Mouse (Mus musculus): Measurements from ENCODE around the gene Shisal2a. TPM values are rescaled to one million over a fixed set of nuclear protein-coding genes. Genes with fewer than 3 reads are reported as not detected.

The Shisal2a gene
- polyA plus RNA-seq, 1 experiment from 2014 or later: 2.4 TPM

DNA sequence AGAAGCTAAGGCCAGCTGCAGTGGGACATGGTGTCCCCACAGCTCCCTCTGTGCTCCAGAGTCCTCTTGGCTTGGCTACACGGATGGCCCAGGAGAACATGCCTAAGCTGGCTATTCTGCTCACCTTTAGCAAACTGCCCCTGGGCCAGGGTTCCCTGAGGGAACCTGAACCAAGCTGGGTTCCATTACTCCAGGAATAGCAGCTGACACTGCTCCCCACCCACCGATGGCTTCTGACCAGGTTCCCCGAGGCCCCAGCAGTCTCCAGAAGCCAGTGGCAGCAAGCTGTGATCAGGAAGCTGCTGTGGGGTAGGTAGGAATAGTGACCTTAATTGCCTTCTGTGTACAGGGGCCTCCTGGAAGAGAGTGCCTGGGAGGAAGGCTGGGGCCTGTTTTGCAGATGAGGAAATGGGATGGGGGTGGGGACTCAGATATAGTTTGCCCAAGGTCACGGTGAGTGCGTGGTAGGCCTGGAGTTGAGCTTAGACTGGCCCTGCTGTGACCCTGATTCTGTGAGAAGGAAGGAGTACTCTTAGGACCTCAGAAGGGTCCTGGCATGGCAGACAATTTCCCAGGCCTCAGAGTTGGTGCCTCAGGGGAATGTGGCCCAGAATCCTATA, 34.8 kb downstream of the Shisal2a start:
- Histone ChIP-seq H3K4me3 (no peak overlapping the region), H3K4me1 (replicated peaks) (peaks cover 69% of the 10 kb centered on the region), H3K9me3 (no peaks in the 10 kb centered on the region), H3K27ac (peak overlapping the region; percentile 77), H3K36me3 (no peaks in the 10 kb centered on the region), H3K27me3 (ENCODE audit: insufficient read depth, poor library complexity, severe bottlenecking) (no peaks in the 10 kb centered on the region)
- DNase-seq (ENCODE audit: low spot score): no peak
- 57% methylated on average over 5 of the region's 5 CpGs for WGBS

DNA sequence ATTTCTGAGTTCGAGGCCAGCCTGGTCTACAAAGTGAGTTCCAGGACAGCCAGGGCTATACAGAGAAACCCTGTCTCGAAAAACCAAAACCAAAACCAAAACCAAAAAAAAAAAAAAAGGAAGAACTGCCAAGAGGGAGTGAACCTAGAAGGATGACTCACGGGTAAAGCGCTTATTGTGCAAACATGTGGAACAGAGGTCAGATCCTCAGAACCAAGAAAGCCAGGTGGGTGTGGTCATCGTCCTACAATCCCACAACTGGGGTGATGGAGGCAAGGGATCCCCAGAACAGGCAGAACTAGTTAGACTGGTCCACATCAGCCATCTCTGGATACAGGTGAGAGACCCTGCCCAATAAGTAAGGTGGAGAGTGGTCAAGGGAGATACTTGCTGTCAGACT, 36.0 kb downstream of the Shisal2a start:
- no peaks in the 10 kb centered on the region for H3K27me3 ChIP-seq (ENCODE audit: insufficient read depth, poor library complexity, severe bottlenecking)
- 90% methylated on average over 5 of the region's 5 CpGs for WGBS
- no peak overlapping the region for H3K4me3 ChIP-seq
- H3K27ac ChIP-seq: 0 out of 2 replicates have a peak overlapping the region, but pooled peaks have one; percentile 64
- no peak for DNase-seq (ENCODE audit: low spot score)
- no peaks in the 10 kb centered on the region for H3K9me3 ChIP-seq
- H3K4me1 ChIP-seq (replicated peaks): peaks cover 69% of the 10 kb centered on the region
- H3K36me3 ChIP-seq: no peaks in the 10 kb centered on the region

DNA sequence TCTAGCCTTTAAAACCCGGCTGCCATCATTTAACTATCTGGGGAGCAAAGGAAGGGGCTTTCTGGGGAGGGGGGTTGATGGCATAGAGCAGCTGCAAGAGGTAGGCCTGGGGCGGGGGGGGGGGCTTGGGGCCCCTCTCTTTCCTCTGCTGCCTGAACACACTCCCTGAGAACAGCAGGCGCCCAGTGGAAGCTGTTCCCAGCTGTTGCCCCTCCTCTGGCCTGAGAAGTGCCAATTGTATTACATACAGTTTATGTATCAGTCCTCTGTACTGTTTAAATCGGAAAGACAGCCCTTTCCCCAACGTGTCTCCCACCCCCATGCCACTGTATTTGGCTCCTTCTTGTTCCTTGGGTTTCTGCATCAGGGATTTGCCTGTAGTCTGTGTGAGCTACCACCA, 37.3 kb downstream of the Shisal2a start:
- no peaks in the 10 kb centered on the region for H3K27me3 ChIP-seq (ENCODE audit: insufficient read depth, poor library complexity, severe bottlenecking)
- no peaks in the 10 kb centered on the region for H3K36me3 ChIP-seq
- H3K27ac ChIP-seq: peak overlapping the region; percentile 82
- no peaks in the 10 kb centered on the region for H3K9me3 ChIP-seq
- no peak for DNase-seq (ENCODE audit: low spot score)
- 20% methylated on average over 5 of the region's 5 CpGs for WGBS
- H3K4me1 ChIP-seq (replicated peaks): peaks cover 61% of the 10 kb centered on the region
- no peak overlapping the region for H3K4me3 ChIP-seq

DNA sequence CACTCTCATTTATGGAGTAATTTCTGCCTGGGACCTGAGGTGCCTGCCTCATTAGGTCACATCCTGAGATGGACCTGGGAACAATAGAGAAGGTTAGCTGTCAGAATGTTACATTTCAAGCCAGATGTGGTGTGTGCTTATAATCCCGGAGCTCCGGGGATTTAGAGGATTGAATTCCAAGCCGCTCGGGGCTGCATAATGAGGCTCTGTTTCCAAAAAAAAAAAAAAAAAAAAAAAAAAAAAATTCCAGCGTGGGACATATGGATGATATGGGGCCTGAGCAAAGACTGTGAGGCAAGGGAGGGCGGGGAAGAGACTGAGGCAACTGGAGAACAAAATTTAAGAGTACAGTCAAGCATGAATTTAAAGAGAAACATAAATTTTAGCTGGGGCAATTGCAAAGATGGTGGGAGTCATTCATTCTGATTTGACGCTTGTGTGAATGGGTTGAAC, 38.5 kb downstream of the Shisal2a start:
- Histone ChIP-seq H3K27me3 (ENCODE audit: insufficient read depth, poor library complexity, severe bottlenecking) (no peaks in the 10 kb centered on the region), H3K27ac (peak overlapping the region; percentile 82), H3K36me3 (peaks cover 11% of the 10 kb centered on the region), H3K4me3 (no peak overlapping the region), H3K4me1 (replicated peaks) (peaks cover 50% of the 10 kb centered on the region), H3K9me3 (no peaks in the 10 kb centered on the region)
- DNase-seq (ENCODE audit: low spot score): no peak
- 17% methylated on average over 7 of the region's 7 CpGs for WGBS

DNA sequence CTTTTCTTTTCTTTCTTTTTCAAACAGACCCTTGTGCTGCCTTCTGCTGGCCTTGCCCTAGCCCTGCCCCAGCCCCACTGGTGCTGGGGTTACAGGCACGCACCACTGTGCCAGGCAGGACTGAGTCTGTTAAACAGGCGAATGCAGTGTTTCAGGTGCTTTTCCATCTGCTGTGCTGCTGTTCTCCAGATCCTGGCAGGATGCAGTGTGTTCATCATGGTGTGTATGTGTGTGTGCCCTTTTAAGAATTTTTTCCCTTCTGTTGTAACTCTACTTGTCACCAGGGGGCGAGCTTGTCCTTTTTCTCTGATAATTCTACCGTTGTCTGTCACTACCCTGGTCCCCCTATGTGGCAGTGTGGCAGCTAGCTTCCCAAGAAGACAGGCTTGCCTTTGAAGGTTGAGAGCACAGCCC, 43.9 kb downstream of the Shisal2a start:
- peaks cover 27% of the 10 kb centered on the region for H3K4me1 ChIP-seq (replicated peaks)
- no peaks in the 10 kb centered on the region for H3K27me3 ChIP-seq (ENCODE audit: insufficient read depth, poor library complexity, severe bottlenecking)
- H3K9me3 ChIP-seq: no peaks in the 10 kb centered on the region
- peak; percentile 73 for DNase-seq (ENCODE audit: low spot score)
- peak overlapping the region; percentile 62 for H3K27ac ChIP-seq
- peaks cover 64% of the 10 kb centered on the region for H3K36me3 ChIP-seq
- H3K4me3 ChIP-seq: no peak overlapping the region
- 14% methylated on average over 4 of the region's 4 CpGs for WGBS

DNA sequence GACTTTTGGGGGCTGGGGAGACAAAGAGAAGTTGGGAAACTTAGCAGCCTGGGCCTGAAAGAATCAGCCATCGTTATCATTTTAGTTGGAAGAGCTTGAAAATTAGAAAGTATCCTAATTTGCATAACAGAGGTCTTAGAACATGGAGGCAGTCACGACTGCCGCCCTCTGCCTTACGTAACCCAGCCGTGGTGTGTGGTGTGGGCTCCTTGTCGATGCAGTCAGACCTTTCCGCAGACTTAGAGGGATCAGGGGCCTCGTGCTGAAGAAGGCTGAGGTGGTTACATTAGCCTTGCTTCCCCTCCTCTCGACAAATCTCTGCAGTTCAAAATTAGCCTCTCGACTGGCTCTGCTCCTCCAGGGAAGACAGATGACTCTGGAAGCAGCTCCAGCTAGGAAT, 44.3 kb downstream of the Shisal2a start:
- 69% methylated on average over 10 of the region's 10 CpGs for WGBS
- no peak for DNase-seq (ENCODE audit: low spot score)
- no peaks in the 10 kb centered on the region for H3K9me3 ChIP-seq
- no peaks in the 10 kb centered on the region for H3K27me3 ChIP-seq (ENCODE audit: insufficient read depth, poor library complexity, severe bottlenecking)
- H3K27ac ChIP-seq: peak overlapping the region; percentile 62
- peaks cover 69% of the 10 kb centered on the region for H3K36me3 ChIP-seq
- no peak overlapping the region for H3K4me3 ChIP-seq
- H3K4me1 ChIP-seq (replicated peaks): peaks cover 22% of the 10 kb centered on the region

DNA sequence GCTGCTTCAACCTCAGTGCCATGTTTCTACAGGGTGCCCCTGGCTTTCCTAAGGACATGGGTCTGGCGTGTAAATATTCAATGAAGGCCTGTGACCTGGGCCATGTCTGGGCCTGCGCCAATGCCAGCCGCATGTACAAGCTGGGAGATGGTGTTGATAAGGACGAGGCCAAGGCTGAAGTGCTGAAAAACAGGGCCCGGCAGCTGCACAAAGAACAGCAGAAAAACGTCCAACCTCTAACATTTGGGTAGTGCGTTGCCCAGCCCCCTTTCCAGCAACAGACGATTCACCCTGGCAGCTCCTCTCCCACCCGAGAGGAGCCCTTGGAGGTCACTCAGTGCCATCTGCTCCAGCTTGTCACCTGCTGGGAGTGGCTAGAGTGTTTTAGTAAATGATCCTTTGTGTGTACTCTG, 44.8 kb downstream of the Shisal2a start:
- no peaks in the 10 kb centered on the region for H3K27me3 ChIP-seq (ENCODE audit: insufficient read depth, poor library complexity, severe bottlenecking)
- 67% methylated on average over 9 of the region's 9 CpGs for WGBS
- peak overlapping the region; percentile 62 for H3K27ac ChIP-seq
- peaks cover 74% of the 10 kb centered on the region for H3K36me3 ChIP-seq
- peaks cover 21% of the 10 kb centered on the region for H3K4me1 ChIP-seq (replicated peaks)
- DNase-seq (ENCODE audit: low spot score): no peak
- H3K4me3 ChIP-seq: no peak overlapping the region
- H3K9me3 ChIP-seq: no peaks in the 10 kb centered on the region

DNA sequence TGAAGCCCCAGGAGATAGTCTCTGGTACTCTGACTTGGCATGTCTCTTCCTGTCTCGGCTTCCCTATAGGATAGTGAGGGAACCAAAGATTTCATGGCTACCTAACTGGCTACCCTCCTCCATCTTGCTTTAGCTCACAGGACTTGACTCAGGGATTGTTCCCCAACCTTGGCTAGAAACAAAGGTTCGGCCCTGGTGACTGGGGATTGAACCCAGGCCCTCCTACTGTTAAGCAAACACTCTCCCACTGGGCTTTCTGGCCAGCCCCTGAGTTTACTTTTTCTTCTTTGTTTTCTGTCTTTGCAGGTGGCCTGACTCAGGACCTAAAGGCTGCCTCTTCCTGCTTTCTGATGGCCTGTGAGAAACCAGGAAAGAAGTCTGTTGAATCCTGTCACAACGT, 45.3 kb downstream of the Shisal2a start:
- peaks cover 79% of the 10 kb centered on the region for H3K36me3 ChIP-seq
- no peaks in the 10 kb centered on the region for H3K27me3 ChIP-seq (ENCODE audit: insufficient read depth, poor library complexity, severe bottlenecking)
- peaks cover 21% of the 10 kb centered on the region for H3K4me1 ChIP-seq (replicated peaks)
- no peak for DNase-seq (ENCODE audit: low spot score)
- 36% methylated on average over 3 of the region's 3 CpGs for WGBS
- H3K4me3 ChIP-seq: no peak overlapping the region
- no peaks in the 10 kb centered on the region for H3K9me3 ChIP-seq
- peak overlapping the region; percentile 62 for H3K27ac ChIP-seq

DNA sequence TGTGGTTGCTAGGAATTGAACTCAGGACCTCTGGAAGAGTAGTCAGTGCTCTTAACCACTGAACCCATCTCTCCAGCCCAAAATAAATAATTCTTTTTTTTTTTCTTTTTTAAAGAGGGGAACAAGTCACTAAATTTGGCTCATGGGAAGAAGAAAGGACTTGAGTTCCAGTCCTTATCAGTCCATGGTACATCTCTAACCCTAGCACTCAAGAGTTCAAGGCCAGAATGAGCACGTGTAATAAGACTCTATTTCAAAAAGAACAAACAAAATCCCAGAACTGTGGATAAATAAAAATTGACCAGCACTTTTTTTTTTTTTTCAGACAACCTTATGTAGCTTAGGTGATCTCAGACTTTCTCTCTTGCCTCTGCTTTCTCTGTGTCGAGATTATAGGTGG, 46.4 kb downstream of the Shisal2a start:
- H3K9me3 ChIP-seq: no peaks in the 10 kb centered on the region
- H3K27me3 ChIP-seq (ENCODE audit: insufficient read depth, poor library complexity, severe bottlenecking): no peaks in the 10 kb centered on the region
- peaks cover 89% of the 10 kb centered on the region for H3K36me3 ChIP-seq
- peaks cover 21% of the 10 kb centered on the region for H3K4me1 ChIP-seq (replicated peaks)
- no peak overlapping the region for H3K27ac ChIP-seq
- DNase-seq (ENCODE audit: low spot score): no peak
- 77% methylated on average over 2 of the region's 2 CpGs for WGBS
- no peak overlapping the region for H3K4me3 ChIP-seq

DNA sequence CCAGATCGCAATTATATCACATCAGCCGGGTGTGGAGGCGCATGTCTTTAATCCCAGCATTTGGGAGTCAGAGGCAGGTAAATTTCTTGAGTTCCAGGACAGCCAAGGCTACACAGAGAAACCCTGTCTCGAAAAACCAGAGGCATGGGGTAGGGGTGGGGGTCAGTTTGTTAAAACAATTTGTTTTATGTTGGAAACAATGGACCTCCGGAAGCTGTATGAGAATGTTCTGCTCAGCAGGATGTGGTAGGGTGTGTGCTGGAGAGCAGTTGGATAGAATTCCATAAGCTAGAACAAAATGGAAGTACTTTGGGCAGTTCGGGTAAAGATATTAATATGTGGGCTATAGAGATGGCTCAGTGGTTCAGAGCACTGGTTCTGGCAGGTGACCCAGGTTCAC, 47.7 kb downstream of the Shisal2a start:
- 91% methylated on average over 6 of the region's 6 CpGs for WGBS
- Histone ChIP-seq H3K9me3 (no peaks in the 10 kb centered on the region), H3K27me3 (ENCODE audit: insufficient read depth, poor library complexity, severe bottlenecking) (no peaks in the 10 kb centered on the region), H3K4me3 (no peak overlapping the region), H3K36me3 (peaks cover 98% of the 10 kb centered on the region), H3K4me1 (replicated peaks) (peaks cover 21% of the 10 kb centered on the region), H3K27ac (no peak overlapping the region)
- no peak for DNase-seq (ENCODE audit: low spot score)

DNA sequence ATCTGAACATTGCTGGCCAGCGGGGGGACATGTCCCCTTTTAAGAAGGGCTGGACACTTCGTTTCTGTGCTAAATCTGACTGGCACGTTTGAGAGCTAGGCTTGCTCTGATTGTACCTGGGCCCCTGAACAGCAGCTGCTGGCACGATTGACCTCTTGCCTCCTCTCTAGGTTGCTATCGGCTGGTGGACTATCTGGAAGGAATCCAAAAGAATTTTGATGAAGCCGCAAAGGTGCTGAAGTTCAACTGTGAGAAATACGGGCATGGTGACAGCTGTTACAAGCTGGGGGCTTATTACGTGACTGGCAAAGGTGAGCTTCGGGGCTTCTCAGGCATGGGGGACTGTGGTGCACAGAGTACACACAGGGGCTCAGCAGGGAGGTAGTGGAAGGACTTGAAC, 51.1 kb downstream of the Shisal2a start:
- no peak for DNase-seq (ENCODE audit: low spot score)
- 92% methylated on average over 9 of the region's 9 CpGs for WGBS
- Histone ChIP-seq H3K27me3 (ENCODE audit: insufficient read depth, poor library complexity, severe bottlenecking) (no peaks in the 10 kb centered on the region), H3K27ac (no peak overlapping the region), H3K4me3 (no peak overlapping the region), H3K9me3 (no peaks in the 10 kb centered on the region), H3K4me1 (replicated peaks) (peaks cover 15% of the 10 kb centered on the region), H3K36me3 (peaks cover 73% of the 10 kb centered on the region)

DNA sequence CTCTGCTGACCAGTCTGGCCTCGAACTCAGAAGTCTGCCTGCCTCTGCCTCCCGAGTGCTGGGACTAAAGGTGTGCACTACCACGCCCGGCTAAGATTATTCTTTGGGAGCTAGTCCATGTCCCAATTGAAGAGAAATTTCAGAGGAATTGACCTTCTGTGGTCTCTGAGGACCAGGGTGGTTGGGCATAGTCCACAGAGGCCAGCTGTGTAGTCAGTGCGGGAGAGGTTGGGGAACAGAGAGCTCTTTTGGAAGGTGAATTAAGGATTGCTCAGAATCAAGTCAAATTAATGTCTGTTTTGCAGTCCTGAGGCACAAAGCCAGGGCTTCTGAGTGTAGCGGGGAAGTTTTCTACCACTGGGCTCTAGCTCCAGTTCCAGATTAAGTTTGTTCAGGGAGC, 53.3 kb downstream of the Shisal2a start:
- DNase-seq (ENCODE audit: low spot score): no peak
- Histone ChIP-seq H3K27me3 (ENCODE audit: insufficient read depth, poor library complexity, severe bottlenecking) (no peaks in the 10 kb centered on the region), H3K4me3 (no peak overlapping the region), H3K9me3 (no peaks in the 10 kb centered on the region), H3K36me3 (peaks cover 51% of the 10 kb centered on the region), H3K27ac (no peak overlapping the region), H3K4me1 (replicated peaks) (peaks cover 15% of the 10 kb centered on the region)
- WGBS: 95% methylated on average over 6 of the region's 6 CpGs

DNA sequence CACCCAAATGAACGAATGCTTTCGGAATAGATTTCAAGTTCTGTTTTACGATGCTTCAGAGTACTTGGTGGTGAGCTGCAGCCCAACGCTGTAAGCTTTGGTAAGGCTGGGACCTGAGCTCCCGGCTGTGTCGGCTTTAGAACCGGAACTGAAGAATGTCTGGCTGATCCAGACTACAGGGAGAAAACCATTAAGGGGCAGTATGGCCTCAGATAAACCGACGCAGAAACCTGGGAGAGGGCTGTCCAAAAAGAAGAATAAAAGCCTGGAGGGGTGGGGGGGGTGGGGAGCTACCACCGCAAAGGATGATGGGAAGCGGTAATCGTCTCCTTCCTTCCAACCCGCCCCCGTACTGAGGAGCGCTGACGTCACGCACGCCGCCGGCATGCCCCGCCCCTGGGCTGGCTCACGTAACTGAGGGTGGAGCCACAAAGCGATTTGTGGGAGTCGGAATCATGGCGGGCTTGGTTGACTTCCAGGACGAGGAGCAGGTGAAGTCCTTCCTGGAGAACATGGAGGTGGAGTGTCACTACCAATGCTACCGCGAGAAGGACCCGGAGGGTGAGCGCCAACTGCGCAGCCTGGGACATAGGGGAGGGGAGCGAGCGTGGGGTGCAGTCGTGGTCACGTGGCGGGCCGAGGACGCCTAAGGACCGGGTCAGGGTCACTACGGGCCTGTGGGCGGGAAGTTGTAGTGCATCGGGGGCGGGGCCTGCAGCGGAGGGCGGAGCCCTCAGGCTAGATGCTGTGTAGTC, 55.2 kb downstream of the Shisal2a start, which contains the start of gene Coa7:
TSS of gene Coa7 (plus strand) at position 411 of the 755 bp plus-strand sequence.
- Histone ChIP-seq H3K4me1 (replicated peaks) (peaks cover 15% of the 10 kb centered on the region), H3K36me3 (peaks cover 31% of the 10 kb centered on the region), H3K27me3 (ENCODE audit: insufficient read depth, poor library complexity, severe bottlenecking) (no peaks in the 10 kb centered on the region), H3K4me3 (peak within 1 kb of the TSS; percentile 62), H3K27ac (peak within 1 kb of the TSS; percentile 89), H3K9me3 (no peaks in the 10 kb centered on the region)
- WGBS: 1% methylated on average over 45 of the region's 45 CpGs
- peak; percentile 99 for DNase-seq (ENCODE audit: low spot score)
